Mouse (Mus musculus) cerebellum, adult (tissue): ENCODE data around the gene Muc20.
A peak's percentile ranks its signal among the peaks of the same experiment; 100 is the strongest.

Experiments
- ATAC-seq: cut with Nextera tagmentation; 2 replicates; pipeline ENCODE4 v1.9.2; 2017; ENCODE audit warnings: mild to moderate bottlenecking, moderate library complexity, mixed read lengths; ENCODE audit not compliant: insufficient number of reproducible peaks, low FRiP score, low TSS enrichment

The Muc20 gene

GRCm38 (mm10) chr16:32797426-32797689 lies at the start of gene Muc20:
TSS of gene Muc20 (minus strand) at chr16:32797435.
- ATAC-seq = no peak

DNA sequence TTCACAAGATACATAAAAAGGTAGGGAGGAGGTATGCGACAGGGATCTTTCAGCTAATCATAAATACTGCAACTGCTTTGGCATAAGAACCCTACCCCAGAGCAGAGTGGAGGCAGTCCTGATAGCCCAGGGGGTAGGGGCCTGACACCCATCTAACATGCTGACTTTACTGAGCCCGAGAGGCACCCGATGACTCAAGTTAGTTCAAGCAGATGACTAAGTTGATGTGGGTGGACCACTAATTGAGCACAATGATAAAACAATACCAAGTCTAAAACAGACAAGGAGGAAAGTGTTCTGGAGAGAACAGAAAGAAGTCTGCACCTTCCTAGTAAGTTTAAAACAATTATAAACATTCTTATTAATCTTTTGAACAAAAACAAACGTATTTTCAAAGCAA lies 34.3 kb upstream of the Muc20 start:
- no peak for ATAC-seq

GRCm38 (mm10) chr16:32829104-32829503 lies 31.9 kb upstream of the Muc20 start:
- ATAC-seq = no peak

- ATAC-seq = no peak
These were observed 29.3 kb upstream of the Muc20 start for GRCm38 (mm10) chr16:32826521-32826920.

- no peak for ATAC-seq
These were observed 28.1 kb upstream of the Muc20 start for GRCm38 (mm10) chr16:32825380-32825779.

GRCm38 (mm10) chr16:32824061-32824460 lies 26.8 kb upstream of the Muc20 start:
- no peak for ATAC-seq

DNA sequence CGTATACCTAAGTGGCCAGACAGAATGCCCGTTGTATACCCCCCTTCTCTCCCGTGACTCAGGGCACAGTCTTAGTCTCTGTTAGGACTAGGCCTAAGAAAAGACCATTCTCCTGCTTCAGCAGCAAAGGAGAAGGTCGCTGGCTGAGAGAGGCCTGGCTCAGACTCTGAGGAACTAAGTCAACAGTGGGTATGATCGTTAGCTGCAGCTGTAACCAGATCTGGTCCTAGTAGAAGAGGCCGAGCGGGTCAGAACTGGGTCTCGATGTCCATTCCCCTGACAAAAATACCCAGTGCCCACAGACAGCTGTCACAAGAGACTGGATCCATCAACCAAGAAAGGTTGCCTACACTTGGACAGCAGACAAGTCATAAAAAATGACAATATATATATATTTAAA lies 26.3 kb upstream of the Muc20 start:
- no peak for ATAC-seq

GRCm38 (mm10) chr16:32822881-32823280 lies 25.6 kb upstream of the Muc20 start:
- no peak for ATAC-seq

DNA sequence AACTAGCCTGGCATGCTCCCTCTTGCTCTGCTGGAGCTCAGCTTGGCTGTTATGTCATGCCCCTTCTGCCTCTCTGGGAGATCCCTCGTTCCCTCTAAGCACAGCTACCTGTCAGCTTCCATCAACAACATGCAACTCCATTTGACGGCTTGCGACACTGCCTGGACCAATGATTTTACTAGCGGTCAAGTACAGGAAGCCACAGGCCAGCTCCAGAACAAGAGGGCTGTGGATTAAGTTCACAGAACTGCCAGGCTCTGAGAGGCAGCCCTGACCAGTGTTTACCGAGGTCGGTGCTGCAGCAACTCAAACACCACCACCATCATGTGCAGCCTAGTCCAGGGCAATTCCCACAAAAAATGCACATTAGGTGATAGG lies 25.2 kb upstream of the Muc20 start:
- ATAC-seq = no peak

- ATAC-seq = no peak
These were observed 24.7 kb upstream of the Muc20 start for GRCm38 (mm10) chr16:32821772-32822449.

- ATAC-seq = no peak
These were observed 21.2 kb upstream of the Muc20 start for GRCm38 (mm10) chr16:32818441-32818840.

DNA sequence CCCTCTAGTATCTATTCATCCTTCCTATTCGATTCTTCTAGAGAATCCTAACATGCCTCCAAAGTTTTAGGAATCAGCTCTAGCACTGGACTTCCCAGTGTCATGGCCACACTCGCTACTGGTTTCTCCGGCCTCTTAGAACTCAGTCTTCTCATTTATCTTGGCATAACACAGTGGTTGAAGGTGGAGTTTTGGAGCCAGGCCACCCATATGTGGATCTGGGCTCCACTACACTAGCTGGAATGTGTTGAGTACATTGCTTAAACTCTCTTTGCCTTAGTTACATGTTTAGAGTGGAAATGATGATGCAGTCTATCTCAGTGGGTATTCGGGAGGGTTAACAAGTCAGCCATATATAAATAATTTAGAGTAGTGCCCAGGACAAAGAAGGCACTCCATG lies 20.8 kb upstream of the Muc20 start:
- ATAC-seq = no peak

GRCm38 (mm10) chr16:32815160-32815605 lies 17.9 kb upstream of the Muc20 start:
- ATAC-seq = 0 out of 2 replicates have a peak, but pooled peaks have one; percentile 16

GRCm38 (mm10) chr16:32814539-32814938 lies 17.3 kb upstream of the Muc20 start:
- peak; percentile 15; the same call in 1 of the 2 replicates for ATAC-seq

- ATAC-seq = no peak
These were observed 16.5 kb upstream of the Muc20 start for GRCm38 (mm10) chr16:32813771-32814170.

- ATAC-seq = no peak
These were observed 16.1 kb upstream of the Muc20 start for GRCm38 (mm10) chr16:32813362-32813761.

DNA sequence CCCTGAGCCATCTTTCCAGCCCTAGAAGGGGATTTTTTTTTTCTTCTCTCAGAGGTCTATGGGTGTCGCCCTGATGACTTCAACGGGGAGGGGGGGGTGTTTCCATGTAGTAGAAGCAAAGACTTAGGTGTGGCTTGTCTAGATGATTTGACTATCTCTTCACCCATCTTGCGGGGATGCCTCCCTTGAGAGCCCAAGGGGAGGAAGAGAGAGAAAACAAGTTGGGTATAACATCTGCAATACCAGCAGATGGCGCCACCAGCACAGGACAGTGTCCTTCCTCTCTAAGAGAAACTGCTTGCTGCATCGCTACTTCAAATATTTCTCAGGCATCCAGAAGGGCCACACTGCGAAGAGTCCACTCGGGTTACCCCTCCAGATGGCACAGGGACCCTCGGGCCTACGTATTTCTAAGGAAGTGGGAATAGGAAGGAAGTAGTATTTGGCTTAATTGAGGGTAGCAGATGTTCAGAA lies 15.7 kb upstream of the Muc20 start:
- 0 out of 2 replicates have a peak, but pooled peaks have one; percentile 69 for ATAC-seq

DNA sequence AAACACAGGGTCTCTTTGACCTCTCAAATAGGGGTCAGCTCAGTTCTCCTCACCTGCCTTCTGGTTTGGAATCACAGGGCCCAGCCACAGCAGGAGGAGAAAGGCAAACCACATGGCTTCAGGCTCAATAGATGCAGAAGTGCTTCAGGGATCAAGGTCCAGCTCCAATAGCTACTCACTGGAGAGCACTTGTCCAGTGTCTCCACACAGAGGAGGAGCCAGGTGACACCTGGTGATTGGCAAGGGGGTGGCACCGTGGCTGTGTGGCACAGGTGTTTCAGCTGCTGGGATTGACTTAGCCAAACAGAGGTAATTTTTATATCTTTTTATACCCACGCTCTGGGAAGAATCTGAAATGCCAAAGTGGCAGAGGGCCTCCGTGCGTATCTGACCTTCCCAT lies 13.1 kb upstream of the Muc20 start, which contains the start of gene Smbd1:
TSS of gene Smbd1 (minus strand) at position 157 of the 400 bp plus-strand sequence.
- ATAC-seq = no peak

DNA sequence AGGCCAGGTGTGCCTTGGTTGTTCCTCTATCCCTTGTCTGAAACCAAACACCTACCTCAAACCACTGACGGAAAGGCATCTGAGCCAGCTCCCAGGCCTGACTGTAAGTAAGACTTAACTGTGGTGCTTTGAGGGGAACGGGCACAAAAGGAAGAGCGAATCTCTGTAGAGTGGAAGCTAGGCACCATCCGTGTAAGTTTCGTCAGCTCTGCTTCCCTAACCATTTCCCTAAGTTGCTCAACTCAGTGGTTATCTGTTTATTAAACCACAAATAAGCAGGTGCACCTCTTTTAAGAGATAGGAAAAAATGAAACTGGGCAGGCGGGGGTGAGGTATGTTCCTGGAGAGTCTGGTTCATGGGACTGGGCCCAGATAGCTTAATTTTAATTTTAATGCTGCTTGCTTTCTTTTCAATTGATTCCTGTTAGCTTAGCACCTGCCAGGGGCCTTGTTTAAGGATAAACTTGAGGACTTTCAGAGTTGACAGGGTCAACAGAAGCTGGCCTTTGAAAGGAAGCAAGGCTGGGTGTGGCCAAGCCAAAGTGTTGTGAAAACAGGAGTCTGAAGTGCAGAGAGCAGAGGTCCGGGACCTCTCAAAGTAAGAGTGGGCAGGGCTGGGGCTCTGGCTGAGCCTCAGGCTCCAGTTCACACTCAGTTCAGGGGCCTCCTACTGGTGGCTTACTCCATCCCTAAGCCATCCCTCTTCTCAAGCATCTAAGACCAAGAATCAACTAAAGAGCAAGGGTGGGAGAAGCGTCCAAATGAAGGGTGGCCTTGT lies 10.4 kb upstream of the Muc20 start:
- no peak for ATAC-seq

DNA sequence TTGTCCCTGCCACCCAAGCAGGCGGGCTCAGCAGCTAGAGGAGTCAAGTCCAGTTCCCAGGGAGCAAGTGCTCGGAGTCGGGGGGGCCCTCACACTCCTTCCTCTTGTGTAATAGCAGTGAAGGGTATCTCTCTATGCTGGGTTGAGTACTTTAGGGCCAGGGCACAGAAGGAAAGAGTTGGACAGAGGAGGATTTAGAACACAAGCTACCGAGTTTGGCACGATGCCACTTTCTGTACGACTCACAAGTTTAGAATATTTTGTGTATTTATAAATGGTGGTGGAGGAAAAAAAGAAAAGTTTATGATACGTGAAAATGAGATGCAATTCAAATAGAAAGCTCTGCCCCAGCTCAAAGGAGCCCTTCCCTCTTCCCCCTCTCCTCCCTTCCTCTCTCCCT lies 7.9 kb upstream of the Muc20 start:
- ATAC-seq = no peak

GRCm38 (mm10) chr16:32803901-32804300 lies 6.7 kb upstream of the Muc20 start:
- ATAC-seq = no peak
